Mouse (Mus musculus) stomach, postnatal 0 days (tissue): Measurements from ENCODE around the gene Prr22.

Experiments
- CTCF ChIP-seq: IDR thresholded peaks from 2 replicates; pipeline ENCODE4 v1.5.1; 2016; ENCODE audit warnings: antibody characterized with exemption, low read depth, mild to moderate bottlenecking, moderate library complexity
- EP300 ChIP-seq: optimal IDR thresholded peaks from 2 replicates; pipeline ENCODE3; 2016; ENCODE audit warnings: antibody characterized with exemption

- TF ChIP-seq CTCF (no peak), EP300 (no peak)
Measured at GRCm38 (mm10) chr17:56729656-56730055, 40.4 kb upstream of the Prr22 start.
